Mouse (Mus musculus): Measurements from ENCODE around the gene Ppp1r12c.
A peak's percentile ranks its signal among the peaks of the same experiment; 100 is the strongest.

Gene Ppp1r12c

DNA sequence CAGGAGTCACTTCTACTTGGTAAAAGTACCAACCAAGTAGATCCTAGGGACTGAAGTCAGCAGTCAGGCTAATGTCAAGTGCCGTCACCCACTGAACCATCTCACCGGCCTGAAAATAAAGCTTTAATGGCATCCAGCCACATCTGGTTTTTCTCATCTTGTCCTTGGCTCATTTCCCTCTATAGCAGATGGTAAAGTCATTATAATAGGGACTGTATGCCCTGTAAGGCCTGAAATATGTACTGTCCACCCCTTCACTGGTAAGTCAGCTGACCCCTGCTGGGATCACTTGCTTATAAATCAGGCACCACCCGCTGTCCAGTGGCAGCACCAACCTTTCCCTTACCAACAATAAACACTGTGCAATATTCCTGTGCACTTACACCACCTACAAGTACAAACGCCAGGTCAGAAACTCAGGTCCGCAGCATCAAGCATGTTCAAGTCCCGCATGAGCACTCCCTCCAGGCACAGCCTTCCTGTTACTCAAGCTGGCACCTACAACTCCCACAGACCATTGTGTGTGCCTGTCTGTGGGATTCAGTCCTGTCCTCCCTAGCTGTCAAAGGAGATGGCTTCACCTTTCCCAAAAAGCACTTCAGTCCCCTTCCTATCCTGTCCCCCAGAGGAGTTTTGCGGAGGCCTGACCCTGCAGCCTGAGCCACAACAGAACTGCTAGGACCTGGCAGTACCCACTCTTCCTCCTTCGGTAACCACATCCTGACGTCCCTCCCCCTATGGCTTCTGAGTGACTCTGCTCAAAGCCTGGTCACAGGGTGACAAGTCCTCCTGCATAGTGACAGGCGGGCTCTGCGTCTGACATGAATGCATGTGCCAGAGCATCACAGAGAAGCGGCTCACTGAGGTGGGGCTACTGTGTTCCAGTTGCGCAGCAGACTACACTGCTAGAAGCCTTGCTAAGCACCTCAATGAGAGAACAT lies 8.9 kb downstream of the Ppp1r12c start:
- no peak for DNase-seq (ENCODE audit: inconsistent ontology term)

DNA sequence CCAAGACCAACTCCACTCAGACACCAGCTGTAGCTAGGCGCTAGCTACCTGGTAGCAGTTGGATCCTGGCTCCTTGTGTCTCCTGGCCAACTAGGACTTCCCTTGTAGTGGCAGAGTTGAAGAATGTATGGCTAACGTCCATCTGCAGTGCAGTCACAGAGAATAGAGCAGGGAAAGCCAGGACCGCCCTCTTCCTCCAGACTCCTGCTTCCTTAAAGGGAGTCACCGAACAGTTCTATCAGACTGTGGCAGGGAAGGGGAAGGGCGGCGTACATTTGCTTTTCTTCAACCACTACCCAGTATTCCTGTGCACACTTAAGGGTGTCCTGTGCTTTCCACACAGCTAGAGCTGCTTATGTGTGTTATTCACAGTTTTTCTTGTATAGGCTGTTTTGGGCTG lies 10.2 kb downstream of the Ppp1r12c start:
- DNase-seq (ENCODE audit: inconsistent ontology term), result no peak

DNA sequence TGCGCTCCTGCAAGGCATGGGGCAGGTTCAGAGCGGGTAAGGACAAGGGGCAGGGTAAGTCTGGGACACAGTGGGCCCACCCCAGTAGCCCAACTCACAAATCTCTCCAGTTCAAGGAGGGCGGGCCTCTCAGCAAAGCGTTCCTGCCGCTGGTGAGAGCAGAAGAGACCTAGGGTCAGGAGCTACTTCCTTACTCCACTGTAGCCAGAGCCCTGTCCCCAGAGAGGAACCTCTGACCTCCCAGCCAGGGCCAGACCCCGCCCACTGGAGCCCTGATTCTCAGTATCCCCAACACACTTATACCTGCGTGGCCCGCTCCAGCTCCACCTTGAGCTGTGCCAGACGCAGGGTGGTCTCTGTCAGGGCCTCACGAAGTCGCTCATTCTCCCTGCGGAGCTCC lies 19.2 kb downstream of the Ppp1r12c start:
- no peak for DNase-seq (ENCODE audit: inconsistent ontology term)

DNA sequence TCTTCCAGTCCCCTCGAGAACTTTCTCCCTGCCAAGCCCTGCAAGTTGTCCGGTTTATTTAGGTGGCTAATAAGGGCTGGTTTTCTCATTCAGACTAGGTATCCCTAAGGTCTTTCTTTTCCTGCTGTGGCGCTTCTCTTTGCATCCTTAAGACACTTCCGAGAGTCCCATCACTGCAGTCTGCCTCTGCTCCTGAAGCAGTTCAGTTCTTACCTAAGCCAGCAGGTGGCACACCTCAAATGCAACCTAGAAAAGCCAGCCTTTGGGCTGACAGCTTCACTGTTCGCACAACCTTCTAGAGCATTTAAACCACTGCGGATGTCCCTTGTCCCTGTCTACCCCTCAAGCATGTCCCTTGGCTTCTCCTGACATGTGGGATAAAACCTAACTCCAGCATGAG lies 21.8 kb downstream of the Ppp1r12c start:
- DNase-seq (ENCODE audit: inconsistent ontology term), result peak; percentile 32

DNA sequence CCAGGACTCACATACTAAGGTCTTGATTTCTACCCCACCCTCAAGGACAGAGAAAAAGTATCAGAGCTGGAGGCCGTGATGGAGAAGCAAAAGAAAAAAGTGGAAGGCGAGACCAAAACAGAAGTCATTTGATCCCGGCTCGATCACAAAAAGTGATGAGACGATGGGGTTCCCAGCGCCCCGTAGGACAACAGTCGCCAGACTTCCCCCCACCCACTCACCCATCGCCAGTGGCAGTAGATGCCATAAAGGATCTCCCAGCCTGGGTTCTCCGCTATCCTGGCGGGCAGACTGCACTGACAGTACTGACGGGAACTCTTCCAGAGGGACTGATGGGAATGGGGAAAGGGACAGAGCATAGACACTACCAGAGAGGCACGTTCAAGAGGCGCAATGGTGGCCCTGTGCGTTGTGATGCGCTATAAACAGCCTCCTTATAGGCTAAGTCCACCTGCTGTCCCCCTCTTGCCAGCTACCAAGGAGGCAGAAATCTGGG lies 22.6 kb downstream of the Ppp1r12c start:
- DNase-seq (ENCODE audit: inconsistent ontology term), result no peak

DNA sequence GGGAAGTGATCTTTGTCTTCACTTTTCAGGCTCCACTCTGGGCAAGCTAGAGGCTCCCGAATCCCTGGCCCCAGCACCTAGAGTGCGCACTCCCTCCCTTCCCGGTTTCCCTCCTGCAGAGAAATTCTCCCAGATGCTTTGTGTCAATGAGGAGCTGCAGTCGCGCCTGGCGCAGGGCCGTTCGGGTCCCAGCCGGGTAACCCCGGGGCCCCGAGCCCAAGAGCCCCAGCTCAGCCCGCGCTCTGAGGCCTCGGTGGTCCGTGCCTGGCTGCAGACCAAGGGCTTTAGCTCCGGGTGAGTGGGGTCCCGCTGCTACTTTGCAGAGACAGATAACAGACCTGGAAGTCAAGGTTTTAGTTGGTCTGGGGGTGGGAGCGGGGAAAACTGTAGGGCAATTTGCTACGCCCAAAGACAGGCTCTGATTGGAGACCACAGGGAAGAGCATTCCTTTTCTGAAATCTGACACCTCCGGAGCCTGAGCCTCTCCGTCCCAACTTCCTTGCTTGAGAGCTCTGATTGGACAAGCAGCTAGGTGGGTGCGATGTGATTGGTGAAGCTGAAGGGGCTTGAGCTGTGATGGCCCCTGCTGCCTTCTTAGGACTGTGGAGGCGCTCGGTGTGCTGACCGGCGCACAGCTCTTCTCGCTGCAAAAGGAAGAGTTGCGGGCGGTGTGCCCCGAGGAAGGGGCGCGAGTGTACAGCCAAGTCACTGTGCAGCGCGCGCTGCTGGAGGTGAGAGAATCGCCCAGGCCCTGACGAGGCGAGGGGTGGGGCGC lies 23.3 kb downstream of the Ppp1r12c start:
- DNase-seq (ENCODE audit: inconsistent ontology term), result peak; percentile 92

DNA sequence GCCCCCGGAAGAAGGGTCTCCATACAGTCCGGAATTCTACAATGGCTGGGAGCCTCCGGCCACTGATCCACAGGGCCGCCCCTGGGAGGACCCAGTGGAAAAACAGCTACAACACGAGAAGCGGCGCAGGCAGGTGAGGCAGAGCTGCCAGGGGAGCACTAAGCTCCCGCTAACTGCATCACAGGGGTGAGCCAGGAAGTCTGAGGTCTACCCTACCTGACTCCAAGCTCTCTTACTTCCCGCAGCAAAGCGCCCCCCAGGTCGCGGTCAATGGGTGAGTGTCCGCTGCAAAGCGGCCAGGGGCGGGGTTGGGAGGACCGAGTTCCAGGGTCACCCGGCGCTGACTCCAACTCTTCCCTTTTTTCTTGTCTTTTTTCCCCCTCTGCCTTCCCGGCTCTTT lies 27.5 kb downstream of the Ppp1r12c start:
- DNase-seq (ENCODE audit: inconsistent ontology term), result no peak

DNA sequence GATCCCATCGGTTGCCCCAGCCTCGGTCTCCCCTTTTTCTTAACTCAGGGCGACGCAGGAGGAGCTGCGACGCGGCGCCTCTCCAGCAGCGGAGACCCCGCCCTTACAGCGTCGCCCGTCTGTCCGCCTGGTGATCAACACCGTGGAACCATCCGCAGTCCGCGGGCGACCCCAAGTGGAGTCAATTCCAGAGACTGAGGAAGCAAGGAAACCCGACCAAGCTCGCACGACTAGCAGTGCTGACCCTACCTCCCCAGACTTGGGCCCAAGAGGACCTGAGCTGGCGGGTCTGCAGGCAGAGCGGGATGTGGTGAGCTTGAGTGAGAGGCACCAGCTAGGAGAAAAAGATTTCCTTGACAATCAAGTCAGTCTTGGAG lies 30.3 kb downstream of the Ppp1r12c start:
- peak; percentile 84 for DNase-seq (ENCODE audit: inconsistent ontology term)

DNA sequence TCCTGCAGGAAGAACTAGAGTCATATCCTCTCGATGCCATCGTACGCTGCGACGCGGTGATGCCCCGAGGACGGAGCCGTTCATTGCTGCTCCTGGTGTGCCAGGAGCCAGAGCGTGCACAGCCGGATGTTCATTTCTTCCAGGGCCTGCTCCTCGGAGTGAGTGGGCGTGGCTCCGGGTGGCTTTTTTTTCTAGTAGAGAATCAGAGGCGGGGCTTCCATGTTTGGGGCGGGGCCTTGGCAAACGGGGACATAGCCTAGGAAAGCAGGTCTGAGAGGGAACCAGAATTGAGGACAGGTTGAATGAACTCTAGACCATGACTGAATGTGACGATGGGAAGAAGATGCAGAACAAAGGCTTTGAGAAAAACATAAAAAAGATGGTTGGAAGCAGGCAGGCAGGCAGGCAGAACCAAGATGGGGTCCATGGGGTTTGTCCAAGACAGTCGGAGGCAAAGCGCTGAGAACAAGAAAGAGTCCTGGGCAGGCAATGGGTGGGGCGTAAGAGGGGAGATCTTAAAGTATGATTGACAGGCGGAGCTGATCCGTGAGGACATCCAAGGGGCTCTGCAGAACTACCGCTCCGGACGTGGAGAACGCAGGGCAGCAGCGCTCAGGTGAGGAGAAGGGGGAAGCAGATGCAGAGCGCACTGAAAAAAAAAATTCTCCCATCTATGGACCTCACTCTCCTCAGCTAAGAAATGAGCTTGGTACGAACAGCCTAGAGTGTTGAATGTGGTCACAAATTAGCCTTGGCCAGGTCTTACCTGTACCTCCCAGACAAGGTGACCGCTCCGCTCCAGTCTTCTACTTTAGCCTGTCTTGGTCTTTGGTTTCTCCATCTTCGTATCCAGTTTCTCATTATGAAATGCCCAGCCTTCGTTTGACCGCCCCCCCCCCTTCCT lies 31.0 kb downstream of the Ppp1r12c start:
- DNase-seq (ENCODE audit: inconsistent ontology term), result peak; percentile 74

DNA sequence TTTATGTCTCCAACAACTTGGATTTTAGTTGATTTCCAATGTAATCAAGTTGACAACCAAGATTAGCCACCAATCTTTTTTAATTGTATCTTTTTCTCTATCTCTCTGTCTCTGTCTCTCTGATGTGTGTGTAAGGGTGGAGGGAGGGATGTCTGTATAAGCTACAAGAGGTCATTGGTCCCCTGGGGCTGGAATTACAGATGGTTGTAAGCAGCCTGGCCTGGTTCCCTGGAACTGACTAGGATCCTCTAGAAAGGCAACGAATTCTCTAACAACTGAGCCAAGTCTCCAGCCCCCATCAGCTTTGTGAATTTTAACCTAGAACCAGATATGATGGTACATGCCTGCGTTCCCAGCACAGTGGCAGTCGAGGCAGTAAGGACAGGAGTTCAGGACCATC lies 33.7 kb downstream of the Ppp1r12c start:
- no peak for DNase-seq (ENCODE audit: inconsistent ontology term)

DNA sequence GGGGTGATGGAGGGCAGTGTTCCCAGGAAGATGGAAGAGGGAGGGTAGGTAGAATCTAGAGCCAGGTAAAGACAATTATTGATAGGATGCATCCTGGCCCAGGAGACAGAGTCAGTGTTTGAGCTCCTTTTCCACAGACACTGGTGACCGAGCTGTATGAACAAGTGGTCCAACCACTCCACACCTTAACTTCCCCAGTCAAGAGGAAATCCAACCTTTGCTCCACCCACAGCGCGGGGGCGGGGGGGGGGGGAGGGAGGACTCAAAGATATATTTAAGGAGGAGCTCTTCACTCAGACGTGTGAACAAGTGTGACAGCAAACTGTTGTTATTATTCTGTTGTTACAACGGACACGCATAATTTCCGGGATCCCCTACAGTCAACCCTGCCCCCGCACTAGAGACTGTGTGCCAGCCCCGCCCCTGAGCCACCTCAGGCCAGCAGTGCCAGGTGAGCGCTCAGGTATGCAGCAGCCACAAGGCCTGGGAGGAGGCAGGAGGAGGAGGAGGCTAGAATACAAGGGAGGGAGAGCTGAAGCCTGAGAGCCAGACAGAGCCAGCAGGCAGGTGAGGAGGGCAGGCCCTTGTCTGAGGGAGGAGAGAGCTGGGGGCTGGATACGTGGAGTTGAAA lies 37.2 kb downstream of the Ppp1r12c start:
- no peak for DNase-seq (ENCODE audit: inconsistent ontology term)

DNA sequence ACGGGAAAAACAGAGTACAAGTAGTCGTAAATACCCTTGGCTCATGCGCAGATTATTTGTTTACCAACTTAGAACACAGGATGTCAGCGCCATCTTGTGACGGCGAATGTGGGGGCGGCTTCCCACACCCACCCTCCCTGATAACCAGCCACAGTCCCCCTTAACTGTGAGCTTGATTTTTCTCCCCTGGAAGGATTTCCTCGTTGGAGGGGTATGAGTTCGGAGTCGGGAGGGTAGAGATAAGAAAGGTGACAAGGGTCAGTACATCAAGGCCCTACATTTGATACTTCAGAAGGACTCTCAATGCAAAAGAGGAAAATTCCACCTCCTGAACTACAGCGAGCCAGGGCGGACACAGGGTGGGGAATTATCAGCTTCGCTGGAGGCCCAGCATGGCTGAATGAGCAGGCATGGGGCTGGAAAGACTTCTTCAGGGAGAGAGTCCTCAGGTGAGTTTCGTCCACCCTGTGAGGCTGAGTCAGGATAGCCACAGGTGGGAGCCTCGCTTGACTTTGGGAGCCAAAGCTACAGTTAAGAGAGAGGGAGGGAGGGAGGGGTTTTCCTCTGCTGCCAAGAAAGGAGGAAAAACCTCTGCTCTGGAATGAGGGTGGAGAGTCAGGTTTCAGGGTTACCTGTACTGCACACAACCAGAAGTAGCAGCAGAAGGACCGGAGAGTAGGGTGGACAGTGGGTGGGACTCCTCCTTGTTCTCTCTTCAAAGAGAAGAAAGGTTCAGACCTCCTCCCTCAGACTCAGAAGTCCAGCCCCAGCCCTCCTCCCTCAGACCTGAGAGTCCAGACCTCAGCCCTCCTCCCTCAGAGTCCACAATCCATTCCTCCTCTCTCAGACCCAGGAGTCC lies 40.7 kb downstream of the Ppp1r12c start, which contains the start of gene Eps8l1:
Gene Eps8l1, plus strand, starts transcription at position 99 of the 859 bp plus-strand sequence.
- DNase-seq (ENCODE audit: inconsistent ontology term), result peak; percentile 40

DNA sequence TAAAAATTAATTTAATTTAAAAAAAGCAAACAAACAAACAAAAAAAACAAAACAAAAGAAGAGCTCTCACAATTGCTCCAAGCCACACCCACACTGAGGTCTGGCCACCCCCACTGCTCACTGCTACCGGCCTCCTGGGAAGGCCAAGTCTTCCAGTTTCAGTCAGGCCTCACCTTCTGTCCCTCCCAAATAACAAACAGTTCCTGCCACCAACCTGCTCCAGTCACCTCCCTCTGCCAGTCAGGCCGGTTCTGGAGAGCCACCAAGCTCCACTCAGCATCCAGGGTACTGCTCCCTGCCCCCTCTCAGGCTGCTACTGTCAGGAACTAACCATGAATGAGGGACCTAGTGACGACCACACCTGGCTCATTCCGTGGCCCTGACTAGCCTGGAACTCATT lies 48.8 kb downstream of the Ppp1r12c start:
- DNase-seq (ENCODE audit: inconsistent ontology term), result no peak

DNA sequence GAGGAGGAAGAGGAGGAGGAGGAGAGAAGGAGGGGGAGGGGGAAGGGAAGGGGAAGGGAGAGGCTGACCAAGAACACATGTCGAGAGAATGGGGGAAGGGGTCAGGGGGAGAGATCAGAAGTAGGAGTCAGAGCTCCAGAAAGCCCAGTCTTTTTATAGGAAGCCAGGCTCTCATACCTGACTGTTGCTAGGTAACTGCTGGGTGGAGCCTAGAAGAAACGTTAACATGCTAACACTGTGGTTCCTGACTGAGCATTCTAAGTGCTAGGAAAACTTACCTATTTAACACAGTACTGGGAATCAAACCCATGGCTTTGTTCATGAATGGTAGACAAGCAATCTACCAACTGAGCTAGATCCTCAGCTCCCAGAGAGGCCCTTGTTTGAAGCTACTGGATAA lies 52.3 kb downstream of the Ppp1r12c start:
- no peak for DNase-seq (ENCODE audit: inconsistent ontology term)

DNA sequence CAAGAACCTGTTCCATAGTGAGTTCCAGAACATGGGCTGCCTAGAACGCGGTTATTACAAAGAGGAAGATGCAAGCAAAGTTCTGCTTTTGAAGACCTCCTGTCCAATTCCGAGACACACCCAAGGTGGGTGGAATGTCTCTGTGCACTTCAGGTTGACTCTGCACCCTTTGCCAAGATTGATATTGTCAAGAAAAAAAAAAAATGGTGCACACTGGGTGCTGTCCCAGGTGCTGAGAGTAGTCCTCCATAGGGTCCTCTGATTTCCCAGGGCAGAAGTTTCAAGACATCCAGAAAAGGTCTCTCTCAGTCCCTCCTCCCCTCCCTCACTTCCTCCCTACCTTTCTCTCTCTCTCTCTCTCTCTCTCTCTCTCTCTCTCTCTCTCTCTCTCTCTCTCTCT lies 53.0 kb downstream of the Ppp1r12c start:
- DNase-seq (ENCODE audit: inconsistent ontology term), result no peak

DNA sequence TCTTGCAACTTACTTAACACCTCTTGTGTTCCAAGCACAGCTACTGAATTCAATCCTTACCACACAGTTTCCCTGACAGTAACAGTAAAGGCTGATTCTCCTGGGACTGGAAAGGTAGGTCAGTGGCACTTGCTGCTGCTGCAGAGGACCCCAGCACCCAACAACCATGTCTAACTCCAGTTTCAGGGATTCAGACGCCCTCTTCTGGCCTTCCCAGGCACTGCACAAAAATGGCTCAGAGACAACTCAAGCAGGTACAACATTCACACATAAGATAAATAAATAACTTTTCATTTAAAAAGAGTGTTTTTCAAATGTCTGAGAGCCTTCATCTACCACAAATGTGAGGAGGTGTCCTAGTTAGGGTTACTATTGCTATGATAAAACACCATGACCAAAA lies 54.3 kb downstream of the Ppp1r12c start:
- DNase-seq (ENCODE audit: inconsistent ontology term), result no peak

DNA sequence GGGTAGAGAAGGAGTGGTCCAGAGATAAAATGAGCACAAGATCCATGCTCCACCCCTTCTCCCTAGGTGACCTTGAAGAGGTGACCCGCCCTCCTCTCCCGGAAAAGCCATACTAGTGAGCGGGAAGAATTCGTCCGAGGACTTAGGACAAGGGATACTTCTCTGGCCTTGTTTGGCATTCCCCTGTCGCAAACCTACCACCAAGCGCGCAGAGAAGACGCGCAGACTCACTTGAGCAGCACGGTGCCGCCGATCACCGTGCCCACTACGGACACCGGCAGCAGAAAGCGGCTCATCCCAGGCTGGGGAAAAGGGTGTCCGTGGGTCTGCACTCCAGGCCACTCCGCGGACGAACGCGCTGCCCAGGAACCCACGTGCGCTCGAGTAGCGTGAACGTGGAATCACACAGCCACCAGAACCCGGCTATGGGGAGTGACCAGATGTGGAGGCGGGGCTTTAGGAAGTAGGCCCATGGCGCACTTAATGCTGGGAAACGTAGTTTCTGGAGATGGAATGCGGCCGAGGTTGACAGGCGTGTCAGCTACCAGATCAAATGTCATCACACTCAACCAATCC lies 56.2 kb downstream of the Ppp1r12c start, which contains the start of gene Rdh13:
Gene Rdh13, minus strand, starts transcription at position 434 of the 576 bp plus-strand sequence.
- DNase-seq (ENCODE audit: inconsistent ontology term), result peak; percentile 89

DNA sequence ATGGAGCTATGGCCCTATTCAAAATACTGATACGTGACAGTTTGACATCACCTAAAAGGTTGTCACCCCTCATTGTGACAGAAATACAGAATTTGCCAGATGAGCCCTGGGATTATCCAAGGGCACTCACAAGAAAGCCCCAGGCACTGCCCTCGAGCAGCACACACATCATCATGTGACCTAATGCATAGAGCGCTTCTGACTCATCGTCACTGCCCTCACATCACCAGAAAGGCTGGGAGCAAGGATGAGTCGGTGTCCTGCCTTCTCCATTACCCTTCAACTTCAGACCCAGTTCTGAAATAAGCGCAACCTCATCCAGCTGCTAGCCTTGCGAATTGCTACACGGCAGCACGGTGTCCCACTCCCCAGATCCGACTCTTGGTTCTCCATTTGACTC lies 60.9 kb downstream of the Ppp1r12c start:
- no peak for DNase-seq (ENCODE audit: inconsistent ontology term)

DNA sequence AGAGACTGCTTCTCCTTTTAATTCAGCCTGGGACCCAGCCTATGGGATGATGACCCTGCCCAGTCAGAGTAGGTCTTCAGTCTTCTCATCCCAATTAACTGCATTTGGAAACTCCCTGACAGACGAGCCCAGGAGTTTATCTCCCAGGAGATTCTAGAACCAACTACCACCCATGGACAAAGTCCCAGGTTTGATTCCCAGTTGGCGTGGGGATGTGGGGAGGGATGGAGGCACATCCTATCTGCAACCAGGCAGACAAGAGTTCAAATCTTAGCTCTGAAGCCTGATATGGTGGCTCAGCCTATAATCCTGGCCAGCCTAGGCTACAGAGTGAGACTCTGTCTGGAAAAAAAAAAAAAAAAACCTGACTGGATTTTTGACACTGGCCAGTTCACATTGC lies 63.8 kb downstream of the Ppp1r12c start:
- no peak for DNase-seq (ENCODE audit: inconsistent ontology term)

DNA sequence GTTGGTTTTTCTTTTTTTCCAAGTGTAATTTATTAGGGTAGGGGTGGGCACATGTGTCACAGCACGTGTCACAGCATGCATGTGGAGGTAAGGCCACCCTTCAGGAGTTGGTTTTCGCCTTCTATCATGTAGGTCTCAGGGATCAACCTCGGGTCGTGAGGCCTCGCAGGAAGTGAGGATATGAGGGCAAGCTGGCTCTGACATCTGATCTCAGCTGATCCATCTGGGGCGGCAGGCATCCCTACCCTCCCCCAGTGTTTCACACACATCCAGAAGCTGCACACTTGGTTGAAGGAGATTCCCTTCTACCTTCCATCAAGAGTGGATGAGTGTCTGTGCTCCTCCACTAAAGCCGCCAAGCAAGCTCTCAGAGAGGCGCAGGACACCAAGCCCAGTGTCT lies 69.5 kb downstream of the Ppp1r12c start:
- DNase-seq (ENCODE audit: inconsistent ontology term), result no peak
